9 mouse cellular contexts compared by ENCODE assay signal in the genomic region with DNA sequence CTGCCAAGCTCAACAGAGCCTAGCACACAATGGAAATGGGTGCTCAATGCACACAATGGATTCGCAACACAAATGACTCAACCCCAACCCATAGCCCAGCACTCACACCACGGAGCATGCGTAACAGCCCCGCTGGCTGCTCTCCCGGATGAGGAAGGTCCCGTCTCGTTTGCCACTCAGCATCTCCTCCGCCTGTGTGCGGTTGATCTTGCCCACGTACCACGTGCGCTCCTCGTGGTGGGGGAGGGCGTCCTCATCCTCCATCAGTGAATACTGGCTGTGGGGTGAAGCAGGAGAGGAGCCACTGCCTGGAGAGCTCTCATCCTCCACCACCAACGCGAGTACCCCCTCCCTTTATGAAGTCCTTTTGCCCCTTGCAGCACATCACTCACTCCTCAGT. TPM values are rescaled to one million over a fixed set of nuclear protein-coding genes. Genes with fewer than 3 reads are reported as not detected.
DNase-seq lines count a peak whose midpoint lies in the region; ATAC-seq and TF ChIP-seq lines count a peak whose summit lies in the region.
"Had no signal": no experiment of that assay in that cellular context is flagged by ENCODE, and none has a peak within 500 bp of the region (broad histone marks: within the 10 kb centered on the region; RNA-seq: fewer than 3 reads in every experiment).

No protein-coding gene starts in this region.

- H3K36me3 ChIP-seq in hindbrain, embryonic 11.5 days (ENCODE audit: control insufficient read depth, insufficient read depth, low read length), result peaks cover 7% of the 10 kb centered on the region; the same call in 1 of the 2 replicates
- H3K36me3 ChIP-seq in hindbrain, postnatal 0 days (ENCODE audit: insufficient read depth, low read length), result peaks cover 41% of the 10 kb centered on the region
- H3K36me3 ChIP-seq in liver, embryonic 13.5 days, result peaks cover 52% of the 10 kb centered on the region
- H3K36me3 ChIP-seq in intestine, postnatal 0 days (ENCODE audit: control insufficient read depth, insufficient read depth), result peaks cover 50% of the 10 kb centered on the region

- H3K4me1 ChIP-seq in hindbrain, embryonic 11.5 days (replicated peaks; ENCODE audit: control insufficient read depth, insufficient read depth, low read length), result peaks cover 8% of the 10 kb centered on the region
- H3K4me1 ChIP-seq in hindbrain, postnatal 0 days (ENCODE audit: insufficient read depth, low read length), result peaks cover 15% of the 10 kb centered on the region
- peaks cover 24% of the 10 kb centered on the region for H3K4me1 ChIP-seq in bone marrow, adult 2 months (ENCODE audit: control insufficient read depth, insufficient read depth, low read length)
- H3K4me1 ChIP-seq in liver, embryonic 13.5 days (replicated peaks), result peaks cover 87% of the 10 kb centered on the region
- peaks cover 15% of the 10 kb centered on the region; the same call in 1 of the 2 replicates for H3K4me1 ChIP-seq in intestine, postnatal 0 days (replicated peaks; ENCODE audit: control insufficient read depth, insufficient read depth, low read length)

- H3K4me2 ChIP-seq in hindbrain, embryonic 11.5 days (replicated peaks; ENCODE audit: low read depth, low read length), result no peak overlapping the region
- no peak overlapping the region for H3K4me2 ChIP-seq in hindbrain, postnatal 0 days (ENCODE audit: low read depth, low read length)
- H3K4me2 ChIP-seq in liver, embryonic 13.5 days, result 0 out of 2 replicates have a peak overlapping the region, but pooled peaks have one; percentile 24
- no peak overlapping the region for H3K4me2 ChIP-seq in intestine, postnatal 0 days (replicated peaks; ENCODE audit: low read depth)
- H3K4me2 ChIP-seq: embryonic facial prominence, embryonic 15.5 days had no signal

- 86% methylated on average over 16 of the region's 16 CpGs for WGBS in hindbrain, embryonic 11.5 days
- 88% methylated on average over 16 of the region's 16 CpGs for WGBS in hindbrain, postnatal 0 days
- 73% methylated on average over 16 of the region's 16 CpGs for WGBS in bone marrow, adult 2 months
- whole genome bisulfite sequencing in liver, embryonic 13.5 days (ENCODE audit: insufficient replicate concordance), result 75% methylated on average over 16 of the region's 16 CpGs
- 84% methylated on average over 16 of the region's 16 CpGs for WGBS in intestine, postnatal 0 days

- TF ChIP-seq CTCF in hindbrain, postnatal 0 days (IDR thresholded peaks at IDR 0.05; ENCODE audit: low read depth), result no peak
- no peak for TF ChIP-seq CTCF in bone marrow, adult 2 months (IDR thresholded peaks at IDR 0.05; ENCODE audit: control insufficient read depth, insufficient read depth, low read length)
- TF ChIP-seq CTCF in intestine, postnatal 0 days (IDR thresholded peaks at IDR 0.05; ENCODE audit: low read depth), result no peak

- TF ChIP-seq POLR2A in bone marrow, adult 2 months (IDR thresholded peaks at IDR 0.05; ENCODE audit: borderline replicate concordance, control insufficient read depth, low read depth, low read length), result no peak

- no peaks in the 10 kb centered on the region for H3K9me3 ChIP-seq in hindbrain, embryonic 11.5 days (ENCODE audit: control insufficient read depth, low read length)
- no peaks in the 10 kb centered on the region for H3K9me3 ChIP-seq in hindbrain, postnatal 0 days (ENCODE audit: low read length)
- no peaks in the 10 kb centered on the region for H3K9me3 ChIP-seq in liver, embryonic 13.5 days (replicated peaks)
- no peaks in the 10 kb centered on the region for H3K9me3 ChIP-seq in intestine, postnatal 0 days (ENCODE audit: control insufficient read depth)
- H3K9me3 ChIP-seq: embryonic facial prominence, embryonic 15.5 days had no signal

- no peaks in the 10 kb centered on the region for H3K27me3 ChIP-seq in hindbrain, embryonic 11.5 days (ENCODE audit: control insufficient read depth, insufficient read depth, low read length)
- no peaks in the 10 kb centered on the region for H3K27me3 ChIP-seq in hindbrain, postnatal 0 days (ENCODE audit: insufficient read depth, low read length)
- no peaks in the 10 kb centered on the region for H3K27me3 ChIP-seq in liver, embryonic 13.5 days
- no peaks in the 10 kb centered on the region for H3K27me3 ChIP-seq in intestine, postnatal 0 days (replicated peaks; ENCODE audit: control insufficient read depth, insufficient read depth, low read length)
- H3K27me3 ChIP-seq: embryonic facial prominence, embryonic 15.5 days had no signal

- DNase-seq in hindbrain, embryonic 11.5 days (ENCODE audit: low spot score), result no peak
- DNase-seq in hindbrain, postnatal 0 days (ENCODE audit: low spot score), result no peak
- DNase-seq in A20 (ENCODE audit: low read depth, low spot score), result peak; percentile 76
- DNase-seq in liver, embryonic 13.5 days, result no peak
- DNase-seq in ovary, postnatal 36 days (ENCODE audit: low spot score), result no peak
- DNase-seq in natural killer cell, adult 2 months (ENCODE audit: low spot score in 2 of 2), result no peak

- no peak overlapping the region for H3K9ac ChIP-seq in hindbrain, embryonic 11.5 days (ENCODE audit: low read depth, low read length)
- H3K9ac ChIP-seq in hindbrain, postnatal 0 days (replicated peaks; ENCODE audit: low read length), result no peak overlapping the region
- H3K9ac ChIP-seq in liver, embryonic 13.5 days, result peak overlapping the region; percentile 29; the same call in 1 of the 2 replicates
- H3K9ac ChIP-seq in intestine, postnatal 0 days (ENCODE audit: low read depth, low read length), result no peak overlapping the region
- H3K9ac ChIP-seq: embryonic facial prominence, embryonic 15.5 days had no signal

- ATAC-seq in hindbrain, embryonic 11.5 days (ENCODE audit: low FRiP score), result peak; percentile 26
- ATAC-seq in hindbrain, postnatal 0 days, result no peak; the same call in 1 of the 2 replicates
- ATAC-seq in liver, embryonic 13.5 days (ENCODE audit: low read depth), result no peak
- no peak for ATAC-seq in intestine, postnatal 0 days

- no peak overlapping the region for H3K27ac ChIP-seq in hindbrain, embryonic 11.5 days (ENCODE audit: low read depth, low read length)
- no peak overlapping the region for H3K27ac ChIP-seq in hindbrain, postnatal 0 days
- H3K27ac ChIP-seq in bone marrow, adult 2 months (ENCODE audit: control insufficient read depth, insufficient read depth, low read depth, low read length, poor library complexity), result peak overlapping the region; percentile 74
- no peak overlapping the region for H3K27ac ChIP-seq in liver, embryonic 13.5 days
- no peak overlapping the region for H3K27ac ChIP-seq in intestine, postnatal 0 days (ENCODE audit: low read depth, low read length)
- H3K27ac ChIP-seq: embryonic facial prominence, embryonic 15.5 days had no signal

- no peak overlapping the region for H3K4me3 ChIP-seq in hindbrain, embryonic 11.5 days (ENCODE audit: low read depth, low read length)
- no peak overlapping the region for H3K4me3 ChIP-seq in hindbrain, postnatal 0 days (ENCODE audit: low read length)
- no peak overlapping the region for H3K4me3 ChIP-seq in bone marrow, adult 2 months (replicated peaks; ENCODE audit: control insufficient read depth, low read depth, low read length)
- no peak overlapping the region for H3K4me3 ChIP-seq in liver, embryonic 13.5 days (replicated peaks)
- H3K4me3 ChIP-seq in intestine, postnatal 0 days (ENCODE audit: low read depth, low read length), result no peak overlapping the region
- H3K4me3 ChIP-seq: embryonic facial prominence, embryonic 15.5 days had no signal

RNA-seq across cellular contexts. Expression of gene Pik3r2, which starts 7.6 kb away (rescaled TPM):
- polyA plus RNA-seq in hindbrain, embryonic 11.5 days (2014; fragmentation: Nextera tagmentation; extraction: Ambion mirVana), result 31.5 and 36.5 TPM in 2 replicates
- total RNA-seq in hindbrain, postnatal 0 days (2014; rRNA removed), result 162 and 176 TPM in 2 replicates
- 101 and 103 TPM in 2 replicates for polyA plus RNA-seq in hindbrain, postnatal 0 days (2015; fragmentation: Nextera tagmentation; extraction: Ambion mirVana)
- 12.8 and 19.5 TPM in 2 replicates for polyA plus RNA-seq in bone marrow, adult 2 months (2011; ENCODE audit: insufficient read depth, insufficient read length, low replicate concordance, missing spikeins)
- 18.0 and 18.2 TPM in 2 replicates for polyA plus RNA-seq in liver, embryonic 13.5 days (2015; fragmentation: Nextera tagmentation; extraction: Ambion mirVana)
- 37.4 and 41.0 TPM in 2 replicates for polyA plus RNA-seq in intestine, postnatal 0 days (2015; fragmentation: Nextera tagmentation; extraction: Ambion mirVana)

RNA-seq across cellular contexts. Expression of gene Mpv17l2, which starts 8.2 kb away (rescaled TPM):
- polyA plus RNA-seq in hindbrain, embryonic 11.5 days (2014; fragmentation: Nextera tagmentation; extraction: Ambion mirVana), result 38.7 and 40.6 TPM in 2 replicates
- total RNA-seq in hindbrain, postnatal 0 days (2014; rRNA removed), result 37.2 and 53.9 TPM in 2 replicates
- polyA plus RNA-seq in hindbrain, postnatal 0 days (2015; fragmentation: Nextera tagmentation; extraction: Ambion mirVana), result 56.1 and 63.3 TPM in 2 replicates
- polyA plus RNA-seq in bone marrow, adult 2 months (2011; ENCODE audit: insufficient read depth, insufficient read length, low replicate concordance, missing spikeins), result 15.1 and 28.2 TPM in 2 replicates
- polyA plus RNA-seq in liver, embryonic 13.5 days (2015; fragmentation: Nextera tagmentation; extraction: Ambion mirVana), result 45.6 and 50.4 TPM in 2 replicates
- polyA plus RNA-seq in intestine, postnatal 0 days (2015; fragmentation: Nextera tagmentation; extraction: Ambion mirVana), result 76.3 and 80.6 TPM in 2 replicates

RNA-seq across cellular contexts. Expression of gene Rab3a, which starts 14.5 kb away (rescaled TPM):
- 91.5 and 94.3 TPM in 2 replicates for polyA plus RNA-seq in hindbrain, embryonic 11.5 days (2014; fragmentation: Nextera tagmentation; extraction: Ambion mirVana)
- 610 and 693 TPM in 2 replicates for total RNA-seq in hindbrain, postnatal 0 days (2014; rRNA removed)
- polyA plus RNA-seq in hindbrain, postnatal 0 days (2015; fragmentation: Nextera tagmentation; extraction: Ambion mirVana), result 693 and 724 TPM in 2 replicates
- 9.7 and 13.3 TPM in 2 replicates for polyA plus RNA-seq in bone marrow, adult 2 months (2011; ENCODE audit: insufficient read depth, insufficient read length, low replicate concordance, missing spikeins)
- 2.7 and 3.9 TPM in 2 replicates for polyA plus RNA-seq in liver, embryonic 13.5 days (2015; fragmentation: Nextera tagmentation; extraction: Ambion mirVana)
- 18.8 and 19.5 TPM in 2 replicates for polyA plus RNA-seq in intestine, postnatal 0 days (2015; fragmentation: Nextera tagmentation; extraction: Ambion mirVana)

RNA-seq across cellular contexts. Expression of gene Mast3, which starts 35.9 kb away (rescaled TPM):
- 11.2 and 12.3 TPM in 2 replicates for polyA plus RNA-seq in hindbrain, embryonic 11.5 days (2014; fragmentation: Nextera tagmentation; extraction: Ambion mirVana)
- 35.2 and 42.1 TPM in 2 replicates for total RNA-seq in hindbrain, postnatal 0 days (2014; rRNA removed)
- polyA plus RNA-seq in hindbrain, postnatal 0 days (2015; fragmentation: Nextera tagmentation; extraction: Ambion mirVana), result 16.2 and 16.7 TPM in 2 replicates
- polyA plus RNA-seq in bone marrow, adult 2 months (2011; ENCODE audit: insufficient read depth, insufficient read length, low replicate concordance, missing spikeins), result 20.5 and 70.7 TPM in 2 replicates
- polyA plus RNA-seq in liver, embryonic 13.5 days (2015; fragmentation: Nextera tagmentation; extraction: Ambion mirVana), result 4.9 and 6.2 TPM in 2 replicates
- 4.4 and 7.2 TPM in 2 replicates for polyA plus RNA-seq in intestine, postnatal 0 days (2015; fragmentation: Nextera tagmentation; extraction: Ambion mirVana)

RNA-seq across cellular contexts. Expression of gene Il12rb1, which starts 39.3 kb away (rescaled TPM):
- 0.08 TPM in 1 of 2 replicates, not detected in the other for polyA plus RNA-seq in hindbrain, embryonic 11.5 days (2014; fragmentation: Nextera tagmentation; extraction: Ambion mirVana)
- total RNA-seq in hindbrain, postnatal 0 days (2014; rRNA removed), result not detected in 2 replicates
- not detected in 2 replicates for polyA plus RNA-seq in hindbrain, postnatal 0 days (2015; fragmentation: Nextera tagmentation; extraction: Ambion mirVana)
- polyA plus RNA-seq in bone marrow, adult 2 months (2011; ENCODE audit: insufficient read depth, insufficient read length, low replicate concordance, missing spikeins), result 0.36 and 1.9 TPM in 2 replicates
- polyA plus RNA-seq in liver, embryonic 13.5 days (2015; fragmentation: Nextera tagmentation; extraction: Ambion mirVana), result 0.20 and 0.21 TPM in 2 replicates
- polyA plus RNA-seq in intestine, postnatal 0 days (2015; fragmentation: Nextera tagmentation; extraction: Ambion mirVana), result 0.29 and 0.31 TPM in 2 replicates
